Mouse (Mus musculus): ENCODE data around the gene Cfap74.
"Not testable (repeated sequence)": the region's sequence is repeated elsewhere in the genome, so short reads cannot be mapped to it uniquely, and the experiment has no call there.

Cfap74 gene

GRCm38 (mm10) chr4:155469590-155470262 lies 60.7 kb downstream of the Cfap74 start:
- DNase-seq (ENCODE audit: low spot score) = no peak

GRCm38 (mm10) chr4:155470263-155470953 lies 61.4 kb downstream of the Cfap74 start:
- DNase-seq (ENCODE audit: low spot score) = no peak

DNA sequence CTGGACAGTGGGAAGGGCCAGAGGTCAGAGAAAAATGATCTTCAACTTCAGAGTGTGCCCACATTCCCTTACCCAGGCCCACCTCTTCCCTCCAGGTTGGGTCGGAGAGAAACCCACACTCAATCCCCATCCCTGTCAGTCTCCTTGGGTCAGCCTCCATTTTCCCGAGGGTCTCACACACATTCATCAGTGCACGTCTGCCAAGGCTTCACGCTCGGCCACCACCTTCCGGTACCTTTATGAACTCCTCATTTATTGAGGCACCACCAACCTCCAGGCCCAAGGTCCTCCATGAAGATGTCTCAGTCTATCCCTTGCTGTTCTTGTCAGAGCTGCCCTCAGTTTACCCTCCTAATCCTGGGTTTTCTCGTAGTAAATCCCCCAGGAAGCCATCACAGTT lies 62.0 kb downstream of the Cfap74 start:
- no peak for DNase-seq (ENCODE audit: low spot score)

DNA sequence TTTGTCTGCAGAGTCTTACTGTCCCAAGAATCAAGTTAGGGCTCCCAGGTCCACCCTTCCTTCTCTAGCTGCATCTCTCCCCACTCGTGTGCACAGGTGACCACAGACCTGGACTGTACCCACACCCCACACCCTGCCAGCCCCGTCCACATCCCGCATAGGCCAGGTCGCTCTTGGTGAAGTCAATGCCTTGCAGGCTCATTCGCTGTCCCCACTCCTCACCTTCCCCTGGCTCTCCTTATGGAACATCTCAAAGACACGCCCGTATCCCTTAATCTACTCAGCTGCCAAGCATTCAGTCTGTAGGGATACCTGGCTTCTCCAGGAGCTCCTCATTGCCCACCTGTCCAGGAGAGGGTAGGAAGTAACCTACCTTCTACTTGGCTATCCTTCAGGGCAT lies 62.4 kb downstream of the Cfap74 start:
- DNase-seq (ENCODE audit: low spot score) = no peak

DNA sequence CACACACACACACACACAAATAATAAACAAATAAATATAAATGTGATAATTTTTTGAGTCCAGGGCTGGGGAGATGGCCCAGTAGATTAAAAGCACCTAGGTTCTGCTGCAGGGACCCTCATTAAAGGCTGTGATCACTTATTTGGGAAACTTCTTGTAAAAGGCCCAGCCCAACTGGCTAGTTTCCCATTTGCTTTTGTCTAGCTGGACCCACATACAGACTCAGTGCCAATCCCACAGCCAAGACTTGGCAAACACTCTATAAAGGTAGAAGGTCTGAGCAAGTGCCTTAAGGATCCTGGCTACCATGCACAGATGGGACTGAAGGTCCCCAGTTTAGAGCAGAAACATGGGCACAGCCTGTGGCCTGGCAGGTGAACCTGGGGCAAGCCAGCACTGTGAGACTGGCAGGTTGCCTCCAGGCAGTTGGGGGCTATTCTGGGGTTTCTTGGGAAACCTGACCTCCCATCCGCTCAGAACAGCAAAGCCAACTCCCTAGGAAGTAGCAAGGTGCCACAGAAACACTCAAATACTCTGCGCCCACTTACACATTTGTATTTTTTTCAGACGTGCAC lies 63.8 kb downstream of the Cfap74 start:
- DNase-seq (ENCODE audit: low spot score) = no peak

DNA sequence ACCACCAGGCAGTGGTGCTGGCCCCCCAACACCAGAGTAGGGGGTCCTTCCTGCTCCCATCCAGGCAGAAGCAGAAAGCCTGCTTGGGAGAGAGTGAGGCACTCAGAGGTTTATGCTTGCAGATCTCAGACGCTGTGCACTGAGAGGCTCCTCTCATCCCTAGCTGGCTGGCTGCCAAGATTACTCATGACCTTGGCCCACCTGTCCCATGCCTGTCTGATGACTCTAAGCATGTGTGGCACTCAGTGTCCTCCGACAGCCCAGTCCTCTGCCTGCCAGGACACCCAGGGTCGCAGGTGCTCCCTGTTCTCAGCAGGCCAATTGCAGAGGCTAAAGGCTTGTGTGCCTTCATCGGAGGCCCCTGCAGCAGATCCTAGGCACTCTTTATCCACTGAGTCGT lies 64.3 kb downstream of the Cfap74 start:
- DNase-seq (ENCODE audit: low spot score) = peak; percentile 27

- DNase-seq (ENCODE audit: low spot score) = not testable (repeated sequence)
Measured at GRCm38 (mm10) chr4:155473796-155474195, 64.8 kb downstream of the Cfap74 start.

GRCm38 (mm10) chr4:155481381-155482124 lies 72.6 kb downstream of the Cfap74 start:
- peak; percentile 65 for DNase-seq (ENCODE audit: low spot score)

DNA sequence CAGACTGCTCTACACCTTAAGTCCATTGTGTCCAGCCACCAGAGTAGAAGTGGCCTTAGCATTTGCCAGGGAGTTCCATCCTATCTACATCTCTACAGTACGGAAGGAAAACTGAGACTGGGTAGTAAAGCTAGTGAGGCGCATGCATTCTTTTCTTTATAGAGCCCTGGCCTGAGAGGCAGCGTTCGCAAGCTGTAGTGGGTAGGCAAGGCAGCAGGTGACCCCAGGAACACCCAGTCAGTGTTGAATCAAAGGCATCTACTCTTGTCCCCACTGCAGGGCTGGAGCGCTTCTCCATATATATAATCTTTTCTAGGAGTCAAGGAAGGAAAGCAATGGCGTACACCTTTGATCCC lies 73.1 kb downstream of the Cfap74 start:
- no peak for DNase-seq (ENCODE audit: low spot score)

GRCm38 (mm10) chr4:155482733-155483540 lies 73.9 kb downstream of the Cfap74 start:
- no peak for DNase-seq (ENCODE audit: low spot score)

- no peak for DNase-seq (ENCODE audit: low spot score)
Measured at GRCm38 (mm10) chr4:155485521-155485920, 76.5 kb downstream of the Cfap74 start.

DNA sequence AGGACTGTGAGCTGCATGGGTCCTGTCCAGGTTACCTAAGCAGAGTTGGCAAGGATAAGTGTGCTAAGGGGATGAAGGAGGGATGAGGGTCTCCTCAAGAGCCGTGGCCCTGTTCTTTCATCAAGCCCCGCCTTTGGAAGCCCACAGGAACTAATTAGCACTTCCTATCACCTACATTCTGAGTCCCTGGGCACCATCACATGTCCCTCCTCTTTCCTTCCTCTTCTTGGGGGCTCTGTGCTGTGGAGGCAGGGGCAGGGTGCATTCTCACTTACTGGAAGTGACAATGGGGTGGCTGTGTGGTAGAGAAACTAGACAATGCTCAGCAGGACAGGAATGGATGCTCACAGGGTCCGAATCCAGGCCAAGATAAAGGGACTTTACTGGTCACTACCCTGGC lies 78.8 kb downstream of the Cfap74 start:
- peak; percentile 24 for DNase-seq (ENCODE audit: low spot score)

GRCm38 (mm10) chr4:155488232-155489025 lies 79.4 kb downstream of the Cfap74 start:
- DNase-seq (ENCODE audit: low spot score) = peak; percentile 88

GRCm38 (mm10) chr4:155489101-155489970 lies 80.3 kb downstream of the Cfap74 start:
- peak; percentile 18 for DNase-seq (ENCODE audit: low spot score)

DNA sequence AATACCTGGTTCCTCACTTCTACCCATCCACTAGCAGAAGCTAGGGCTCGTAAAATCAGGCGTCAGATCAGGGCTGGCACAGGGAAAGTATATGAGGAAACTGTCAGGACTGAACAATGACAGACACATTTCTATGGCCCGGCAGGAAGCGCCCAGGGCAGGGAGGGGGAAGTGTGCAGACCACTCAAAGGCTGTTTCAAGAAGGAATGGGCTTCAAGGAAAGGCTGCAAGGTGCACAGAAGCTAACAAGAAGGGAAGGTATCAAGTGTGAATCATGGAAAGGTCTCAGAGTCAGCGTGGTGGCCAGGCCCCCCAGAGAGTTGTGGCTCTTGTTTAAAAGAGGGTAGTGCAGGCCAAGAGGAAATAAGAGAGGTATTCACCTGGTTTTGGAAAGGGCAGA lies 81.5 kb downstream of the Cfap74 start:
- DNase-seq (ENCODE audit: low spot score) = no peak

- DNase-seq (ENCODE audit: low spot score) = peak; percentile 88
Measured at GRCm38 (mm10) chr4:155490990-155491504, 82.1 kb downstream of the Cfap74 start, which contains the start of gene Gnb1. Gnb1 (plus strand) TSS chr4:155491361.

DNA sequence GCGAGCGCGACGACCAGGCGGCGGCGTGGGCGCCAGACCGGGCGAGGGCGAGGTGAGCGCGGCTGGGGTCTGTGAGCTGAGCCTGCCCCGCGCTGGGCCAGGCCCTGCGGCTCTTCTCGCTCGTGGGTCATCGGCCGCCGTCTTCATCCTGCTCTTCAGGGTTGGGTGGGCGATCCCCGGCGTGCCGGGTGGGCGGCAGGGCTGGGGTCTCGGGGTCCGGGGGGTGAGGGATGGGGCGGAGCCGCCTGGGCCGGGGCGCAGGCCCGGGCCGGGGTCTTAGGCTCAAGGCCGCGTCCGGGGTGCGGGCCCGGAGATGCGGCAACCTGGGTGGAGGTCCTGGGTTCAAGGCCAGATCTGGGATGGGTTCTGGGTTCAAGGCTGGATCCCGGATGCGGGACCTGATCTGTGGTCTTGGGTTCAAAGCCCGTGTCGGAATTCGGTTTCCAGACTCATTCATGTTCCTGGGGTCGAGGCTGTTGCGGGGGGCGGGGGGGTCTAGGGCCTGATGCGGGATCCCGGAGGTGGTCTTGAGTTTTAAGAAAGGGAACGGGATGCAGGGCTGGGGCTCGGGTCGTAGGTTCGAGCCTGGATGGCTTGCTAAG lies 82.6 kb downstream of the Cfap74 start:
- peak; percentile 69 for DNase-seq (ENCODE audit: low spot score)

DNA sequence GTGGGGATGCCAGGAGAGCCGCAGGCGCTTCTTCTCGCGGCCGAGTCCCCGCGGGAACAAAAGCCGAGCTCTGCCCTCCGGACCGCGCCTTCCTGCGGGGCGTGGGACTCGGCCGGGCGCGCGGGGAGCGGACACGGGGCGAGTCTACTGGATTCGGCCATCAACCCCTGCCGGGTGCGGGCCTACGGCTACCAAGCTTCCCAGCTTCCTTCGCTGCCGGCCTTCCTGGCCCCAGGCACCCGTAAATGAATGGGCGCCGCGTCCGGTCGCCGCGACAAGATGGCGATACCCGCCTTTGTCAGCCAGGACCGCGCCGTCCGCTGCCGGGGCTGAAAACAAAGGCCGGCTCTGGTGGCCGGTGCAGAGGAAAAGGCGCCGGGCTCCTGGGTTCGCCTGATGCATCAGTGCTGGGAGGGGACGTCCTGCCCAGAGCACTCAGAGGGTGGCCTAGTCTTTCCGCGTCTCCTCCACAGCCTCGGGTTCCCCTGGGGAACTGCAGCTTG lies 83.2 kb downstream of the Cfap74 start:
- DNase-seq (ENCODE audit: low spot score) = peak; percentile 62

- DNase-seq (ENCODE audit: low spot score) = no peak
Measured at GRCm38 (mm10) chr4:155494891-155495290, 85.9 kb downstream of the Cfap74 start.
